Mouse (Mus musculus) ES-E14 (cell line): ENCODE data around the gene Ppp1r14b.

Experiments
- CHD2 ChIP-seq: IDR thresholded peaks from 2 replicates; pipeline ENCODE4 v1.6.1; 2014; ENCODE audit warnings: mild to moderate bottlenecking, low read depth, low read length, inconsistent platforms
- HCFC1 ChIP-seq: IDR thresholded peaks from 2 replicates; pipeline ENCODE4 v1.6.1; 2012; ENCODE audit warnings: low read length, inconsistent platforms, borderline replicate concordance; ENCODE audit not compliant: insufficient read depth
- ZC3H11A ChIP-seq: IDR thresholded peaks from 2 replicates; pipeline ENCODE4 v1.6.1; 2012; ENCODE audit warnings: low read depth, mild to moderate bottlenecking, inconsistent platforms, low read length, borderline replicate concordance
- ZNF384 ChIP-seq: IDR thresholded peaks from 2 replicates; pipeline ENCODE4 v1.6.1; 2012; ENCODE audit warnings: low read depth, low read length, inconsistent platforms

- no peak for TF ChIP-seq ZC3H11A
- no peak for TF ChIP-seq HCFC1
- TF ChIP-seq ZNF384 = no peak
- TF ChIP-seq CHD2 = no peak
Observed at GRCm38 (mm10) chr19:6995255-6995991, 20.7 kb downstream of the Ppp1r14b start.
